Comparison of ENCODE assay signal across 8 mouse cellular contexts in the genomic region with DNA sequence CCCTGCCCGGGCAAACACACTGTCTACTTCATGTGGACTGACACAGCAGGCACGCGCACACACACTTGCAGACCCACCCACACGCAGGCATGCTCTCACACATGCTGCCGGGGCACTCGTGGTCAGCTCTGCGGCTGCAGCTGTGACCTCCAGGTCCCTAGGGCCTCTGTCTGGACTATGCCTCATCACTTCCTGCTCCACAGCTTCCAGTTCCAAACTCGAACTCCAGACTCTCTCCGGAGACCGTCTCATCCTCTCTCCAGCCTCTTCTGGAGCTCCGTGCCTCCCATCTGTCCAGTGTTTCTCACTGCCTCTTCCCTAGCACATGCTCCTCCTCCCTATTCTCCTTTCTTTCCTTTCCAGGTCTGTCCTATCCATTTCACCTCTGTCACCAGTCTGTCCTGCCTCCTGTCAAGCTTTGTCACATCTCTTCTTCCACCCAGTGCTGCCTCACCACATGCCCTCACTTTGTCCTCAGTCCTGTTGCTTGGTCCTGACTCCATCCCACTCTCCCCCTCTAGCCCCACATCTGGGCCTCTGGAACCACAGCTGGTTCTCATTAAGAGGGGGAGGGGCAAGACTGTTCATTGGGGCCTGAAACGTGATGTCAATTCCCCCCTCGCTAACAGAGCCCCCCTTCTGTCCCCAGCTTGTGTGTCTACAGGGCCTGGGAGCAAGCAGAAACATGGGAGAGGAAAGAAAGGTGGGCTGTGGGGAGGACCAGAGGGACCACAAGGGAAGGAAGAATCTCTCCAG. TPM values are rescaled to one million over a fixed set of nuclear protein-coding genes. Genes with fewer than 3 reads are reported as not detected.
A peak's percentile ranks its signal among the peaks of the same experiment; 100 is the strongest.
DNase-seq lines count a peak whose midpoint lies in the region; ATAC-seq lines count a peak whose summit lies in the region.
"Had no signal": no experiment of that assay in that cellular context is flagged by ENCODE, and none has a peak within 500 bp of the region (broad histone marks: within the 10 kb centered on the region; RNA-seq: fewer than 3 reads in every experiment).

No protein-coding gene starts in this region.

- peaks cover 8% of the 10 kb centered on the region; the same call in 1 of the 2 replicates for H3K36me3 ChIP-seq in lung, embryonic 16.5 days (ENCODE audit: control insufficient read depth, insufficient read depth, low read length)

- H3K4me3 ChIP-seq in lung, embryonic 16.5 days (ENCODE audit: low read length), result peak overlapping the region; percentile 7
- H3K4me3 ChIP-seq: erythroblast, embryonic 14.5 days had no signal

- H3K4me2 ChIP-seq in lung, embryonic 16.5 days (ENCODE audit: low read depth, low read length), result peak overlapping the region; percentile 45

- ATAC-seq in lung, embryonic 16.5 days (ENCODE audit: low read depth), result peak; percentile 82
- no peak for ATAC-seq in erythroblast, adult 5-6 weeks (replicated peaks; ENCODE audit: low FRiP score, poor library complexity, severe bottlenecking)

- 20% methylated on average over 13 of the region's 13 CpGs for WGBS in lung, embryonic 16.5 days

- no peaks in the 10 kb centered on the region for H3K27me3 ChIP-seq in lung, embryonic 16.5 days (ENCODE audit: control insufficient read depth, insufficient read depth, low read depth, low read length)

- H3K4me1 ChIP-seq in lung, embryonic 16.5 days (replicated peaks; ENCODE audit: control insufficient read depth, insufficient read depth, low read length), result peaks cover 38% of the 10 kb centered on the region

- H3K27ac ChIP-seq in lung, embryonic 16.5 days (ENCODE audit: low read length), result peak overlapping the region; percentile 94

- DNase-seq in Muller cell, postnatal 12 days (ENCODE audit: inconsistent ontology term), result peak; percentile 39
- DNase-seq in embryo, embryonic 9.5 days (ENCODE audit: extremely low spot score), result peak; percentile 84
- peak; percentile 85 for DNase-seq in heart, adult 8-10 months (ENCODE audit: low spot score)
- DNase-seq in kidney, adult 18-20 months, result peak; percentile 48
- peak; percentile 30 for DNase-seq in retina, embryonic 14.5 days (ENCODE audit: low spot score)

- H3K9ac ChIP-seq in lung, embryonic 16.5 days (ENCODE audit: low read length), result peak overlapping the region; percentile 57

- H3K9me3 ChIP-seq in lung, embryonic 16.5 days (ENCODE audit: control insufficient read depth, low read length), result no peaks in the 10 kb centered on the region

RNA-seq across cellular contexts. Expression of a gene that starts 9.5 kb away (rescaled TPM):
- 1 to 10 TPM; 4.3 to 8.7 (median 7.3) TPM for total RNA-seq in heart, adult 8-10 months (2022)
- 7.1 and 7.2 TPM in 2 replicates for polyA plus RNA-seq in lung, embryonic 16.5 days (2015; fragmentation: Nextera tagmentation; extraction: Ambion mirVana)
- total RNA-seq in erythroblast, adult 5-6 weeks (2015; ENCODE audit: low replicate concordance), result not detected in 2 replicates
- 0.17 TPM in 1 of 2 replicates, not detected in the other for total RNA-seq in erythroblast, adult 5-6 weeks (2017; ENCODE audit: low replicate concordance)
- polyA plus RNA-seq: erythroblast, embryonic 14.5 days had no signal

RNA-seq across cellular contexts. Expression of a gene that starts 25.9 kb away (rescaled TPM):
- 10 to 100 TPM; 39.0 to 57.8 (median 45.5) TPM for total RNA-seq in heart, adult 8-10 months (2022)
- polyA plus RNA-seq in lung, embryonic 16.5 days (2015; fragmentation: Nextera tagmentation; extraction: Ambion mirVana), result 96.4 and 102 TPM in 2 replicates
- 34.0 and 41.8 TPM in 2 replicates for total RNA-seq in erythroblast, adult 5-6 weeks (2015; ENCODE audit: low replicate concordance)
- total RNA-seq in erythroblast, adult 5-6 weeks (2017; ENCODE audit: low replicate concordance), result 14.2 and 19.1 TPM in 2 replicates

RNA-seq across cellular contexts. Expression of a gene that starts 32.9 kb away (rescaled TPM):
- 100 to 1,000 TPM; 123 to 132 (median 127) TPM for total RNA-seq in heart, adult 8-10 months (2022)
- 344 and 345 TPM in 2 replicates for polyA plus RNA-seq in lung, embryonic 16.5 days (2015; fragmentation: Nextera tagmentation; extraction: Ambion mirVana)
- 52.9 and 69.0 TPM in 2 replicates for total RNA-seq in erythroblast, adult 5-6 weeks (2015; ENCODE audit: low replicate concordance)
- total RNA-seq in erythroblast, adult 5-6 weeks (2017; ENCODE audit: low replicate concordance), result 13.7 and 34.7 TPM in 2 replicates

RNA-seq across cellular contexts. Expression of a gene that starts 33.8 kb away (rescaled TPM):
- total RNA-seq in heart, adult 8-10 months (2022), result 100 to 1,000 TPM; 102 to 119 (median 112) TPM
- 101 and 105 TPM in 2 replicates for polyA plus RNA-seq in lung, embryonic 16.5 days (2015; fragmentation: Nextera tagmentation; extraction: Ambion mirVana)
- 71.5 and 113 TPM in 2 replicates for total RNA-seq in erythroblast, adult 5-6 weeks (2015; ENCODE audit: low replicate concordance)
- total RNA-seq in erythroblast, adult 5-6 weeks (2017; ENCODE audit: low replicate concordance), result 44.5 and 58.7 TPM in 2 replicates

RNA-seq across cellular contexts. Expression of a gene that starts 40.8 kb away (rescaled TPM):
- total RNA-seq in heart, adult 8-10 months (2022), result 10 to 100 TPM in 3 of 4 experiments, 1 to 10 TPM in 1; 8.8 to 10.4 (median 10.2) TPM
- polyA plus RNA-seq in lung, embryonic 16.5 days (2015; fragmentation: Nextera tagmentation; extraction: Ambion mirVana), result 31.1 and 41.7 TPM in 2 replicates
- 7.3 and 16.7 TPM in 2 replicates for total RNA-seq in erythroblast, adult 5-6 weeks (2015; ENCODE audit: low replicate concordance)
- total RNA-seq in erythroblast, adult 5-6 weeks (2017; ENCODE audit: low replicate concordance), result 2.4 and 26.3 TPM in 2 replicates

Comparison
In these comparisons a context has a peak if more than half of its experiments do, and no peak if none do; other contexts are left out.
1. DNase-seq: peak in every context shown above with its lines; median percentile 85 in heart, adult 8-10 months; 84 in embryo, embryonic 9.5 days; 48 in kidney, adult 18-20 months; 39 in Muller cell, postnatal 12 days; 30 in retina, embryonic 14.5 days.
2. RNA of a gene that starts 9.5 kb away (total RNA-seq): 4.3 to 8.7 TPM in heart, adult 8-10 months; 0.17 TPM in erythroblast, adult 5-6 weeks; every median in the first group is over 4 times any median in the second.